Mouse (Mus musculus) liver, embryonic 16.5 days (tissue): ENCODE measurements around the gene Spns3. TPM values are rescaled to one million over a fixed set of nuclear protein-coding genes. Genes with fewer than 3 reads are reported as not detected.

Source experiments
- ATAC-seq: fragments of 200-750 bp; cut with Nextera tagmentation; 2 replicates; pipeline ENCODE4 v1.8.0; 2017; ENCODE audit warnings: low read depth, mild to moderate bottlenecking, moderate number of reproducible peaks, moderate library complexity
- H3K27ac ChIP-seq: fragments of 300-500 bp; sonication (generic); 2 replicates; pipeline ENCODE4 v1.5.1; 2014; ENCODE audit warnings: mild to moderate bottlenecking, low read length
- H3K27me3 ChIP-seq: fragments of 300-500 bp; sonication (generic); 2 replicates; pipeline ENCODE4 v1.6.1; 2014; ENCODE audit warnings: low read depth, low read length, mixed read lengths; ENCODE audit not compliant: control insufficient read depth, insufficient read depth
- H3K36me3 ChIP-seq: fragments of 300-500 bp; sonication (generic); 2 replicates; pipeline ENCODE4 v1.6.1; 2014; ENCODE audit warnings: mild to moderate bottlenecking; ENCODE audit not compliant: control insufficient read depth, insufficient read depth
- H3K4me1 ChIP-seq: fragments of 300-500 bp; sonication (generic); 2 replicates; pipeline ENCODE4 v1.6.1; 2014; ENCODE audit warnings: low read depth, low read length, mixed read lengths; ENCODE audit not compliant: control insufficient read depth
- H3K4me2 ChIP-seq: fragments of 300-500 bp; sonication (generic); 2 replicates; pipeline ENCODE4 v1.6.1; 2014; ENCODE audit warnings: low read depth, low read length, mixed read lengths
- H3K4me3 ChIP-seq: fragments of 300-500 bp; sonication (generic); 2 replicates; pipeline ENCODE4 v1.5.1; 2014; ENCODE audit warnings: low read depth, mild to moderate bottlenecking, low read length
- H3K9ac ChIP-seq: fragments of 300-500 bp; sonication (generic); 2 replicates; pipeline ENCODE4 v1.6.1; 2014; ENCODE audit warnings: low read depth, low read length
- H3K9me3 ChIP-seq: fragments of 300-500 bp; sonication (generic); replicated peaks from 2 replicates; pipeline ENCODE4 v1.6.1; 2016; ENCODE audit warnings: low read length; ENCODE audit not compliant: control insufficient read depth
- WGBS: fragments of 180-500 bp; shearing (Covaris S2); extraction: QIAGEN DNeasy Blood & Tissue Kit; methylation state at CpG from one replicate; pipeline ENCODE4 v1.1.7; 2014; ENCODE audit not compliant: insufficient replicate concordance; 5-methylcytosine and 5-hydroxymethylcytosine counted together
- polyA plus RNA-seq: library from polyadenylated mRNA; unstranded; fragments of >200 nt; fragmentation: Nextera tagmentation; extraction: Ambion mirVana; gene quantifications from 2 replicates; pipeline ENCODE4 v1.2.1, GENCODE M21; 2015

The Spns3 gene
- polyA plus RNA-seq, 1 experiment from 2014 or later: 1.6 TPM

DNA sequence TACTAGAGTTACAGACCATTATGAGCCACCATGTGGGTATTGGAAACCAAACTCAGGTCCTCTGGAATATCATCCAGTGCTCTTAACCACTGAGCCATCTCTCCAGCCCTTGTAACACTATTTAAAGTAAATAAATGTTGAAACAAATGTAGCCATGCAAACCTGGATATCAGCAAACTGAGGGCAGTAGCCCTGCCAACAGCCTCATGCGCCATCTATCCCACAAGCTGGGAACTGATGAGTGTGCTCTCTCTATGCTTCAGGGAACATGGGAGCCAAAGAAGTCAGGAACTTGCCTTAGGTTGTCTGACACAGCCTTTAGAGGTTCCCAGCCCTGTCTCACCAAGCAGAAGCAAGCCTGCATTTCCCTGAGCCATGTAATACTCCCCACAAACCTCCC lies 18.7 kb downstream of the Spns3 start:
- H3K27ac ChIP-seq: no peak overlapping the region
- H3K27me3 ChIP-seq: no peaks in the 10 kb centered on the region
- H3K4me1 ChIP-seq: no peaks in the 10 kb centered on the region
- no peaks in the 10 kb centered on the region for H3K9me3 ChIP-seq
- no peak overlapping the region for H3K9ac ChIP-seq
- H3K4me2 ChIP-seq: no peak overlapping the region
- no peak for ATAC-seq
- no peaks in the 10 kb centered on the region for H3K36me3 ChIP-seq
- no peak overlapping the region for H3K4me3 ChIP-seq
- WGBS: 68% methylated on average over 1 of the region's 1 CpGs

DNA sequence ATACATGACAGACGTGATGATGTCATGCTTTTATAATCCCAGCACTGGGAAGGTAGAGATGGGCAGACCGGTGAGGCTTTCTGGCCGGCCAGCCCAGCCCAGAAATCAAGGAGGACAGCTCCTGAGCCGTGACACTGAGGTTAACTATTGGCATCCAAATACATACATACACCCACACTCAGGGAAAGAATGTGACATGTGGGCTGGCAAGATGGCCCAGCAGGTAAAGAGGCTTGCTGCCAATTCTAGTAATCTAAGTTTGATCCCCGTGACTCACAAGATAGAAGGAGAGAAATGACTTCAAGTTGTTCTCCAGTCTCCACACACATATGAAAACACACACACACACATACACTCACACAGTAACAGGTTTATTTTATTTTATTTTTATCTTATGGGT lies 19.2 kb downstream of the Spns3 start:
- Histone ChIP-seq H3K4me1 (no peaks in the 10 kb centered on the region), H3K27ac (no peak overlapping the region), H3K36me3 (no peaks in the 10 kb centered on the region), H3K27me3 (no peaks in the 10 kb centered on the region), H3K4me3 (no peak overlapping the region), H3K4me2 (no peak overlapping the region), H3K9me3 (no peaks in the 10 kb centered on the region), H3K9ac (no peak overlapping the region)
- ATAC-seq: no peak
- 56% methylated on average over 5 of the region's 5 CpGs for WGBS

DNA sequence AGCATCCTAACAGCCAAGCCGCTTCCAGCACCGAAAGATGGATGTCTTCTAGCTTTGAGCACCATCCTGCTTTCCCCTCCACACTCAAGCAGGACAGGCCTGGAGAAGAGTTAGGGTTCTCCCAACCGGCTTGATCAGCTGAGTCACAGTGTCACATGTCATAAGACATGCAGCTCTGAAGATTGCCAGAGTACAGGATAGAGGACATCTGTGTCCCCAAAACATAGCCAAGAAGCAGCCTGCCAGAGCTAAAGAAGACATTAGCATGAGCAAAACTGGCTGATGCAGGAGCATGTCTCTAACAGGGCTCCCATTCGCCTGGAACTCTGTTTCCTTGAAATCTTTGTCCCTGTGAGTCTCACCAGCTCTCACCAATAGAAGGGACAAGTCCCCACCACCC lies 24.1 kb downstream of the Spns3 start:
- no peaks in the 10 kb centered on the region for H3K27me3 ChIP-seq
- WGBS: 62% methylated on average over 4 of the region's 4 CpGs
- H3K27ac ChIP-seq: no peak overlapping the region
- H3K4me3 ChIP-seq: no peak overlapping the region
- no peak for ATAC-seq
- H3K9ac ChIP-seq: no peak overlapping the region
- H3K4me2 ChIP-seq: no peak overlapping the region
- H3K4me1 ChIP-seq: no peaks in the 10 kb centered on the region
- H3K36me3 ChIP-seq: no peaks in the 10 kb centered on the region
- H3K9me3 ChIP-seq: no peaks in the 10 kb centered on the region

DNA sequence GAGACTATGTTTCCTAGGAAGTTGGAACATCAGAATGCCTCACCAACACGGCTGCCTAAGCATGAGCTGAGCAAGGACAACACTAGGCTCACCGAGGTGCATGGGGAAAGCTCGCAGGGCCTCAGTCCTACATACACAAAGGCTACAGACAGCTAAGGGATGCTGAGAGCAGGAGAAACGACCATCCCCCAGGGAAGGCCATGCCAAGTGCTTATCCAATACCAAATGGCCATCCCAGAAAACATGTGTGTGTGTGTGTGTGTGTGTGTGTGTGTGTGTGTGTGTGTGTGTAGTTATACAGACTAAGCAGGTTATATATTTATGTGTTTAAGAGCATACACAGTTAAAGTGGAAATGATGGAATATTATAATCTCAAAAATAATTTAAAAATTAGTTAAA lies 26.6 kb downstream of the Spns3 start:
- H3K4me3 ChIP-seq: no peak overlapping the region
- H3K9ac ChIP-seq: no peak overlapping the region
- H3K27me3 ChIP-seq: no peaks in the 10 kb centered on the region
- no peaks in the 10 kb centered on the region for H3K36me3 ChIP-seq
- H3K27ac ChIP-seq: no peak overlapping the region
- H3K4me1 ChIP-seq: no peaks in the 10 kb centered on the region
- no peaks in the 10 kb centered on the region for H3K9me3 ChIP-seq
- 61% methylated on average over 4 of the region's 4 CpGs for WGBS
- no peak for ATAC-seq
- H3K4me2 ChIP-seq: no peak overlapping the region

GRCm38 (mm10) chr11:72522616-72523041 lies 27.7 kb downstream of the Spns3 start:
- no peaks in the 10 kb centered on the region for H3K27me3 ChIP-seq
- H3K9ac ChIP-seq: no peak overlapping the region
- 68% methylated on average over 5 of the region's 5 CpGs for WGBS
- no peak for ATAC-seq
- no peaks in the 10 kb centered on the region for H3K36me3 ChIP-seq
- H3K9me3 ChIP-seq: no peaks in the 10 kb centered on the region
- H3K4me1 ChIP-seq: no peaks in the 10 kb centered on the region
- H3K4me3 ChIP-seq: no peak overlapping the region
- H3K27ac ChIP-seq: no peak overlapping the region
- no peak overlapping the region for H3K4me2 ChIP-seq

- H3K27ac ChIP-seq: no peak overlapping the region
- H3K4me3 ChIP-seq: no peak overlapping the region
- no peak overlapping the region for H3K4me2 ChIP-seq
- no peak for ATAC-seq
- no peaks in the 10 kb centered on the region for H3K27me3 ChIP-seq
- no peak overlapping the region for H3K9ac ChIP-seq
- WGBS: 55% methylated on average over 5 of the region's 5 CpGs
- no peaks in the 10 kb centered on the region for H3K36me3 ChIP-seq
- no peaks in the 10 kb centered on the region for H3K9me3 ChIP-seq
- no peaks in the 10 kb centered on the region for H3K4me1 ChIP-seq
Observed at GRCm38 (mm10) chr11:72521598-72522541, 28.4 kb downstream of the Spns3 start.

DNA sequence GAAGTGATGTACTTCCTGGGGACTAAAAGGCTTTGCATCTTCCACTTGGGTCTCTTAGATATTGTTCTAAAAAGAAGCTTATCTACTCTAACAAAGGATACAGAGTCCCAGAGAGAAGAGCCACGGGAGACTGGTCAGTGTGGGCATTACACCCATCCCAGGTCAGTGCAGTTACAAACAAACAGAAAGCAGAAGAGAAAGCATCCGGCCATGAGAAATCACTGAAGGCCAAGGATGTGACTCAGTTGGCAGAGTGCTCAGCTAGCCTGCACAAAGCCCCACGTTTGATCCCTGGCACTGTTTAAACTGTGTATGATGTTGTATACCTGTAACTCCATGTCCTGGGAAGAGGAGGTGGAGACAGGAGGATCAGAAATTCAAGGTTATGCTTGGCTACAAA lies 30.4 kb downstream of the Spns3 start:
- Histone ChIP-seq H3K9ac (no peak overlapping the region), H3K9me3 (no peaks in the 10 kb centered on the region), H3K27ac (no peak overlapping the region), H3K36me3 (no peaks in the 10 kb centered on the region), H3K4me3 (no peak overlapping the region), H3K4me2 (no peak overlapping the region), H3K27me3 (no peaks in the 10 kb centered on the region), H3K4me1 (no peaks in the 10 kb centered on the region)
- ATAC-seq: no peak
- 36% methylated on average over 3 of the region's 3 CpGs for WGBS

GRCm38 (mm10) chr11:72519189-72519588 lies 31.1 kb downstream of the Spns3 start:
- Histone ChIP-seq H3K27me3 (no peaks in the 10 kb centered on the region), H3K4me2 (no peak overlapping the region), H3K4me3 (no peak overlapping the region), H3K36me3 (no peaks in the 10 kb centered on the region), H3K9ac (no peak overlapping the region), H3K9me3 (no peaks in the 10 kb centered on the region), H3K27ac (no peak overlapping the region), H3K4me1 (no peaks in the 10 kb centered on the region)
- 41% methylated on average over 4 of the region's 4 CpGs for WGBS
- ATAC-seq: no peak

- Histone ChIP-seq H3K4me2 (no peak overlapping the region), H3K9ac (no peak overlapping the region), H3K36me3 (no peaks in the 10 kb centered on the region), H3K4me3 (no peak overlapping the region), H3K9me3 (no peaks in the 10 kb centered on the region), H3K4me1 (no peaks in the 10 kb centered on the region), H3K27me3 (no peaks in the 10 kb centered on the region), H3K27ac (no peak overlapping the region)
- ATAC-seq: no peak
- whole genome bisulfite sequencing: 24% methylated on average over 2 of the region's 2 CpGs
Observed at GRCm38 (mm10) chr11:72518449-72518848, 31.9 kb downstream of the Spns3 start.
